Mouse (Mus musculus) left cerebral cortex, adult 9 months (tissue): ENCODE measurements at regions not wholly inside any gene's neighbourhood (a gene's known extent, or its start where the extent isn't known, plus 50 kb on each side); places are given as distances from the start of the nearest gene placed in this dataset.

Experiments
- DNase-seq, 2 experiments: peaks; one replicate each; pipeline ENCODE4 v3.0.0; 2022; ENCODE audit warnings: low spot score in 2 of 2

GRCm38 (mm10) chr8:33089731-33090130 is 338.8 kb upstream of the 5930422O12Rik start:
- DNase-seq: no peak

GRCm38 (mm10) chr8:33108914-33109313 is 319.6 kb upstream of the 5930422O12Rik start:
- DNase-seq: no peak

GRCm38 (mm10) chr8:33115271-33116236 is 313.0 kb upstream of the 5930422O12Rik start:
- no peak for DNase-seq

GRCm38 (mm10) chr8:33123061-33123587 is 305.4 kb upstream of the 5930422O12Rik start:
- DNase-seq: no peak

GRCm38 (mm10) chr8:33126981-33127380 is 301.5 kb upstream of the 5930422O12Rik start:
- no peak for DNase-seq

GRCm38 (mm10) chr8:33138874-33139273 is 289.6 kb upstream of the 5930422O12Rik start:
- DNase-seq: no peak

GRCm38 (mm10) chr8:33139850-33140249 is 288.7 kb upstream of the 5930422O12Rik start:
- DNase-seq: no peak

GRCm38 (mm10) chr8:33177642-33178041 is 250.9 kb upstream of the 5930422O12Rik start:
- DNase-seq: no peak

- DNase-seq: no peak
These were observed 245.5 kb upstream of the 5930422O12Rik start for GRCm38 (mm10) chr8:33183029-33183428.
